Mouse (Mus musculus) spleen, postnatal 10 days (tissue): ENCODE data around the gene Htr3b.
"Not testable (repeated sequence)": the region's sequence is repeated elsewhere in the genome, so short reads cannot be mapped to it uniquely, and the experiment has no call there.

Source experiments
- DNase-seq, 2 experiments: peaks; one replicate each; pipeline ENCODE4 v3.0.0; 2021 to 2022; ENCODE audit warnings: low spot score in 2 of 2

Gene Htr3b

GRCm38 (mm10) chr9:48964587-48965040, at the start of gene Htr3b:
Gene Htr3b (minus strand): TSS chr9:48964990.
- DNase-seq = peak in 1 of 2 experiments; percentile 27

DNA sequence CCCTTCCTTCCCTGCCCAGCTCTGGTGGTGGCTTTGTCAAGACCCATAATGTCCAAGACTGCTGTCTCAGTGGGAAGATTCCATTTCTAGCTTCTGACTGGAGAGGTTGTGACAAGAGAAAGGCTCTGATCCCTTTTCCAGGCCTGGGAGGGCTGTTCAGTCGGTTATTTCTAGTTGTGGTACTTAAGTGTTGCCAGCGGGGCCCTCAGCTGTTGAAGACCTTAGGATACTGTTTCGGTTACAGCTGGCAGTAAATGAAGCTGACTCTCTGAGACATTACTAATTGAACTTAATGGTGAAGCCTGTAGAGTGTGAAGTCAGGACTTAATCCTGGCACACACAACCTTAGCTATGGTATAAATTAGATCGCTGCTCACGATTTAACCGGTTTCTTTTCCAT, 34.5 kb upstream of the Htr3b start:
- no peak for DNase-seq

GRCm38 (mm10) chr9:48995735-48996134, 30.9 kb upstream of the Htr3b start:
- DNase-seq = no peak

GRCm38 (mm10) chr9:48994779-48995178, 30.0 kb upstream of the Htr3b start:
- DNase-seq = no peak

DNA sequence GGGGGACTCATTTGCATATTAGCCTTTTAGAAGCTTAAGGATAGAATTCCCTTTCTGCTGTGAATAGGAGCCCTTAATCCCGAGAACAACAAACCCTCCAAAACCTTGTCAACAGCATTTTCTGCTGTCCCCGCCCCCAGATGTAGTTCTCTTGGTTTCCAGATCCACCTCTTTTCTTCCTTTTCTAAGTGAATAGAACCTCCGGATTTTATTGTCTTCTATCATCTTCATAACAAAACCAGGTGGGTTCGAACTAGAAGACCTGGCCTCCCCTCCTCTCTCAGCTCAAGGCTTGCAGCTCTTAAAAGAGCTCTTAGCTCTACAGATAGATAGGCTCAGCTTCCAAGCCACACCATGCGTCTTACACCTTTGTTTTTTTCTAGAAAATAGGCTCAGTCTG, 26.9 kb upstream of the Htr3b start:
- DNase-seq = no peak

DNA sequence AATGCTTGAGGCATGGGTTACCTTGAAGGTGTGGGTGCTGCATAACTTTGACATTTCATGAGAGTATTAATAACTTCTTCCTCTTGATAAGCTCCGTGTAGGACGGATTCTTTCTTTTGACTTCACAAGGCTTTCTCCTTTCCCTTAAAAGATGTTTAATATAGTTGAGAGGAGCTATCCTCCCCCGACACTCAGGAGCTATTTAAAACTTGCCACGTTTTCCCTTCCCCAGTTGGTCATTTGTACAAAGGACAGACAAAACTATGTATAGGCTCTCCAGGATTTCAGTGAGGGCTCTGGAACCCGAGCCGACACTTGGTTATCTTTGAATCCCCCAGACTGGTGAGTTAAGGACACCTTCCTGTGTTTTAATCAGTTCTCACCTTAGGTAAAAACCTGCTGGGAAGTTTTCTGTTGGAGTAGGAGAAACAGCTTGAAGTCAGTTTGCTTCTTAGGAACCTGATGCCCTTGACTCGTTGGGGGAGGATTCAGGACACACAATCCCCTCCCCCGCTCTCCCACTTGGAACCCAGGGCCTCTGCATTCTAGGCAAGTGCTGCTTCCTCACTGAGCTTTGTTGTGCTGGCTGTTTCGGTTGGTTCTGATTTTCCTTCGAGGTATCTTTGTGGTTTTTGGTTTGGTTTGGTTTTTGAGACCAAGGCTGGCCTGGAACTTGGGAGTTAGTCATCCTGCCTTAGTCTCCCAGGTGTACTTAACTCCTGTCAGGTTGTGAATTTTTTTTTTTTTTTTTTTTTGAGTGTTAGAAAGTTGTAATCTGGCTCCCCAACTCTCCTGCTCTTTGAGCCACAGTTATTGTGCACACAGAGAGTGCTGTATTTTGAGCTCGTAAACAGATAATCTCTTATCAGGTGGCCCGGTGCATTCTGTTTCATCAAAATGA, 22.7 kb upstream of the Htr3b start:
- no peak for DNase-seq

DNA sequence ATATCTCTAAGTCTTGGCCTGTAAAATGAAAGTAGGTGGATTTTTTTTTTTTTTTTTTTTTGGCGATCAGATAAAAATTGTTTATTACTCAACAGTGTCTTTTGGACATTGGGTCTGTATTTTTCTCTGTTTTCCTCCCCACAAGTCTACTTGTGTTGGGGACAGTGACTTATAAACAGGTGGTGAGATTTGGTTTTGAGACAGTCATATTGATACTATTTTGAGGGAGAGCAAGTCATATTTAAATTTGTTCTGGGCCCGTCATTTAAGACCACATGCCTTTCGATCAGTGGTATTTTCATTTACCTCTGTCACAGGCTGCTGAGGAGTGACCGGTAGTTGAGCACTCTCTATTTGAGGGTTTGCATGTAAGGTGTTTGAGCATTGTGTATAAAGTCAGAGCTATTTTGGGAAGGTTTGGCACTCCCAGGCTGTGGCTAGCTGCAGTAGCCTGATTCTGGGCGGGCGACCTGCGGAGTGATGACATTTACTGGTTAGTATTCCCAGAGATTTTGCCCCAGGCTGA, 21.9 kb upstream of the Htr3b start:
- DNase-seq = no peak

DNA sequence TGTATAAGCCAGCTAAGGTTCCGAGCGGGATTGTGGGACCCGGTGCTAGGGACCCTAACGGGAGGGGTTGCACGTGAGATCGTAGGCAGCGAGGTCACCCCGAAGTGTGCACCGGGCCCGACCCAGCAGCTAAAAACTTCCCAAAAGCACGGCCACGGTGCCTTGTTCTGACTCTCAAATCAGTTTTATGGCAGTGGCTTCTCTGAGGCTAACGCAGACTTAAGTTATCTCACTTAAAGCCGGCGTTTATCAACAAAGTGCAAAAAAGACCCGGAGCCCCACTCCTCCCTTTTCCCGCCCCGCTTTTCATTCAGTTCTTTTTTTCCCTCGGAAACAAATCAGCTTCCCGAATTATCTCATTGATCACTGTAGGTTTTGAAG, 20.9 kb upstream of the Htr3b start:
- DNase-seq = no peak

- DNase-seq = peak; percentile 98 to 100
These were observed 20.3 kb upstream of the Htr3b start, which contains the start of gene Usp28 for GRCm38 (mm10) chr9:48984845-48985707. Gene Usp28 (plus strand): TSS chr9:48985375.

- DNase-seq = peak in 1 of 2 experiments; percentile 22
These were observed 19.6 kb upstream of the Htr3b start for GRCm38 (mm10) chr9:48984320-48984844.

- not testable (repeated sequence) for DNase-seq
These were observed 19.0 kb upstream of the Htr3b start for GRCm38 (mm10) chr9:48983801-48984200.

DNA sequence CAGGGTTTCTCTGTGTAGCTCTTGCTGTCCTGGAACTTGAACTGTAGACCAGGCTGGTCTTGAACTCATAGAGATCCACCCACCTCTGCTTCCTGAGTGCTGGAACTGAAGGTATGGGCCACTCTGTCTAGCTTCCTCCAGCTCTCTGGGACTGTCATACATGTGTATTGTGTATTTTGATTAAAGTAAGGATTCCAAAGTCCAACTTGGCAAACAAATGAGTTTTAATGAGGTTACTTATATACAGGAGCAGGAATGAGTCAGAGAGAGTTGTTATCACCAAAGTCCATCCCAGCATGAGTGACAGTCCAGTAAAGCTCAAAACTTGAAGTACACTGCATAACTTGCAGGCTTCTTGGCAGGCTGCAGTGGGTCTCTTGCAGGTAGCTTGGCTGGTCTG, 17.0 kb upstream of the Htr3b start:
- DNase-seq = no peak

GRCm38 (mm10) chr9:48980781-48981180, 16.0 kb upstream of the Htr3b start:
- no peak for DNase-seq

DNA sequence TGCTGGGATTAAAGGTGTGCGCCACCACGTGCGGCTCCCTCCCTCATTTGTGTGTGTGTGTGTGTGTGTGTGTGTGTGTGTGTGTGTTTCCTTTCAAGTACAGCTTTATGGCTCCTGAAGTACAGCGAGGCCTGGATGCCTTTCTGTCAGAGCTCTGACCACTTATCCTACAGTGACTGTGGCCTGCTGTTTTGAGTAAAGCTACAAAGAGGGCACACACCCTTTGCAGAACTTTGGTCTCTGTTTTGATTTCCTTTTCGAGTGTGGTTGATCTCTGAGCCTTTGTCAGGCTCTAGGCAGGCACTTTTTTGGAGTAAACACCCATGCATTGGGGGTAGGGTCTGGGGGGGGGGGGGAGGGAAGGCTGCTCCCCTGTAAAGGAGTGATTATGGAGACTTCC, 15.6 kb upstream of the Htr3b start:
- no peak for DNase-seq

DNA sequence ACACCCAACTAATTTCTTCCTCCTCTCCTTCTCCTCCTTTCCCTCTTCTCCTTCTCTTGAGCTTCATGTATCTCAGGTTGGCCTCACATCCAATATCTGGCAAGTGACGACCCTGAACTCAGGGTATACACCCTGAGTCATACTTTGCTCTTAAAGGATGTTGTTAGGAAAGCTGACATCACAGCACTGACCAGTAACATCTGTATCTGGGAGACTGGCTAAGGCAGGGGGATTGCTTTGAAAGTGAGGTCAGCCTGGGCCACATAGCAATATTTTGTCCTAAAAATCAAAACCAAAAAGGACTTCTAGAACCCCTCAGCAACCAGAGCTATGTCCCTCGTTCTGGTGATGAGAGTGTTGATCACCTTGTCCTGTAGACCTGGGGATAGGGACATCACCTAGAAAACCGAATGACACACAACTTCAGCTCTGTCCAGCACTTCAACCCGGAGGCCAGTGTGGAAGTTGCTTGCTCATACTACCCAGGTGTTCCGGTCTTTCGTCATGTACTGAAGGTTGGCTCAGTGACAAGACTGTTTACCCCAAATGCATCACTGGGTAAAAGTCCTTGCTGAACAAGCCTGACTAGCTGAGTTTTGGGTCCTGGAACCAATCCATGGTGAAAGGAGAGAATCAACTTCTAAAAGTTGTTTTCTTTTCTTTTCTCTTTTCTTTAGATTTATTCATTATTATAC, 12.0 kb upstream of the Htr3b start:
- DNase-seq = no peak

DNA sequence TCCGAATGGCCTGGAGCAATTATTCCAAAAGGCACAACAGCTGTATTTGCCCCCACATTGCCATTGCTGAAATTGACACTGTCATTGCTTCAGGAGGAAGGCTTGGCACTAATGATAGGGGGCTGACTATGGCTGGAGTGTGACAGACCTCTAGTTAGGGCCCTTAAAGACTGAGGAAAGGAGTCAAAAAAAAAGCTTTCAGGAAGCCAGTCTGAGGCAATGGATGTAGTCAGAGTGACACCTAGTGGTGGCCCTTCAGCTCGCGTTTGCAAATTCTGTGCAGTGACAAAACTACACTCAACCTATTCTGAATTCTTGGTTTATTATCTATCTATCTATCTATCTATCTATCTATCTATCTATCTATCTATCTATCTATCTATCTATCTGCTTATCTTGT, 7.7 kb upstream of the Htr3b start:
- peak in 1 of 2 experiments; percentile 56 for DNase-seq

GRCm38 (mm10) chr9:48962131-48962530, 2.7 kb downstream of the Htr3b start:
- no peak for DNase-seq

GRCm38 (mm10) chr9:48961314-48961713, 3.5 kb downstream of the Htr3b start:
- no peak for DNase-seq

DNA sequence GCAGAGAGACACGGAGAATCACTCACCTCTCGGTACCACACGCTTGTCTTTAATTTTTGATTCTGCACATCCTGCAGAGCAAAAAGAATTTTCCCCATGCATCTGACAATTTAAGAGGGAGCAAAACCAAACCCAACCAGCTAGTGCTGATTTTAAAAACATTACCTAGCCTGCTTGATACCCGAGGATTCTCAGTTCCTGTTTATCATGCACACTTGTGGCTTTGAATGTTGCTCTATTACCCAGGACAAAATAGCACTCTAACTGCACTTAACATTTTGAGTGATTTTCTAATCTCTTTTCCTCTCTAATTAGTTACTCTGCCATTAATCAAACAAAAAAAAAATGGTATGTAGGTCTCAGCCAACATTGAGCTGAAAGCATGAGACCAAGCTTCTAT, 17.2 kb downstream of the Htr3b start:
- DNase-seq = no peak

- no peak for DNase-seq
These were observed 22.4 kb downstream of the Htr3b start for GRCm38 (mm10) chr9:48942349-48942748.

DNA sequence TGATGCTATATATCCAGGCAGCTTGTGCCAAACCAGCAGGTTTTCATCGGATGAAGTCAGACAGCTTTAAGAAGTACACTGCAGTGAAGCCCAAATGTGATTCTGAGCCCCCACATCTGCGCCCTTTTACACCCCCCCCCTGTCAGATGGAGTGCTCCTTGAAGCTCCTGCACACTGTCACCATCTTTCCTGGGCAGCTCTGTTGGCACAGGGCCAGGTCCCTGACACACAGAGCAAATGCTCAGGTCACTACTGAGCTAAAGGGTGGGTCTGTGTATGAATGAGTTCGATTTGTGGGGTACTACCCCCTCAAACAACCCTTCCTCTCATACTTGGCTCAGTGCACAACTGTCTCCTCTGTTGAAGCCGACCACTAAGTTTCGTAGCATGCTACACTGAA, 35.4 kb downstream of the Htr3b start:
- DNase-seq = no peak
